Mouse (Mus musculus) embryo, embryonic 11.5 days (tissue): ENCODE measurements at regions not wholly inside any gene's neighbourhood (a gene's known extent, or its start where the extent isn't known, plus 50 kb on each side); places are given as distances from the start of the nearest gene placed in this dataset.
"Not testable (repeated sequence)": the region's sequence is repeated elsewhere in the genome, so short reads cannot be mapped to it uniquely, and the experiment has no call there.

Experiments
- DNase-seq: peaks from one replicate; pipeline ENCODE4 v3.0.0-alpha.2; 2012; ENCODE audit warnings: low read depth, low spot score

- no peak for DNase-seq
Measured at GRCm38 (mm10) chr7:64101679-64102078, 52.0 kb upstream of the Trpm1 start.

- no peak for DNase-seq
Measured at GRCm38 (mm10) chr7:64099606-64100005, 54.0 kb upstream of the Trpm1 start.

- no peak for DNase-seq
Measured at GRCm38 (mm10) chr7:64090067-64090466, 63.6 kb upstream of the Trpm1 start.

- no peak for DNase-seq
Measured at GRCm38 (mm10) chr7:64089034-64089433, 64.6 kb upstream of the Trpm1 start.

- DNase-seq = not testable (repeated sequence)
Measured at GRCm38 (mm10) chr7:64083978-64084377, 69.7 kb upstream of the Trpm1 start.

GRCm38 (mm10) chr7:64082651-64083050 is 71.0 kb upstream of the Trpm1 start:
- no peak for DNase-seq

GRCm38 (mm10) chr7:64082201-64082600 is 71.4 kb upstream of the Trpm1 start:
- DNase-seq = no peak

- DNase-seq = no peak
Measured at GRCm38 (mm10) chr7:64081618-64082017, 72.0 kb upstream of the Trpm1 start.

- no peak for DNase-seq
Measured at GRCm38 (mm10) chr7:64081019-64081418, 72.6 kb upstream of the Trpm1 start.

GRCm38 (mm10) chr7:64079301-64079700 is 74.3 kb upstream of the Trpm1 start:
- DNase-seq = no peak

- no peak for DNase-seq
Measured at GRCm38 (mm10) chr7:64078646-64079045, 75.0 kb upstream of the Trpm1 start.

- no peak for DNase-seq
Measured at GRCm38 (mm10) chr7:64077526-64077925, 76.1 kb upstream of the Trpm1 start.

GRCm38 (mm10) chr7:64076764-64077360 is 76.8 kb upstream of the Trpm1 start:
- no peak for DNase-seq

- DNase-seq = no peak
Measured at GRCm38 (mm10) chr7:64075696-64076313, 77.8 kb upstream of the Trpm1 start.

GRCm38 (mm10) chr7:64074661-64075234 is 78.9 kb upstream of the Trpm1 start:
- no peak for DNase-seq

GRCm38 (mm10) chr7:64074186-64074585 is 79.4 kb upstream of the Trpm1 start:
- no peak for DNase-seq

GRCm38 (mm10) chr7:64073781-64074180 is 79.9 kb upstream of the Trpm1 start:
- no peak for DNase-seq

- no peak for DNase-seq
Measured at GRCm38 (mm10) chr7:64070930-64071329, 82.7 kb upstream of the Trpm1 start.

GRCm38 (mm10) chr7:64065529-64066247 is 87.9 kb upstream of the Trpm1 start:
- no peak for DNase-seq

- no peak for DNase-seq
Measured at GRCm38 (mm10) chr7:64064460-64065241, 89.0 kb upstream of the Trpm1 start.

- no peak for DNase-seq
Measured at GRCm38 (mm10) chr7:64061170-64061569, 92.5 kb upstream of the Trpm1 start.

GRCm38 (mm10) chr7:64060582-64060981 is 93.1 kb upstream of the Trpm1 start:
- DNase-seq = no peak
